Mouse (Mus musculus) G1E-ER4 (cell line): ENCODE data around the gene Has3. TPM values are rescaled to one million over a fixed set of nuclear protein-coding genes. Genes with fewer than 3 reads are reported as not detected.

Experiments used
- GATA1 ChIP-seq: IDR thresholded peaks from one replicate; pipeline ENCODE4 v1.8.0; 2012; ENCODE audit warnings: low read length, inconsistent platforms
- polyA plus RNA-seq: library from polyadenylated mRNA; stranded (reverse); fragments of >175 nt; gene quantifications from 2 replicates; pipeline ENCODE4 v1.2.3, GENCODE M21; 2012

Has3 gene
- 0.01 and 0.11 TPM in 2 replicates for polyA plus RNA-seq

DNA sequence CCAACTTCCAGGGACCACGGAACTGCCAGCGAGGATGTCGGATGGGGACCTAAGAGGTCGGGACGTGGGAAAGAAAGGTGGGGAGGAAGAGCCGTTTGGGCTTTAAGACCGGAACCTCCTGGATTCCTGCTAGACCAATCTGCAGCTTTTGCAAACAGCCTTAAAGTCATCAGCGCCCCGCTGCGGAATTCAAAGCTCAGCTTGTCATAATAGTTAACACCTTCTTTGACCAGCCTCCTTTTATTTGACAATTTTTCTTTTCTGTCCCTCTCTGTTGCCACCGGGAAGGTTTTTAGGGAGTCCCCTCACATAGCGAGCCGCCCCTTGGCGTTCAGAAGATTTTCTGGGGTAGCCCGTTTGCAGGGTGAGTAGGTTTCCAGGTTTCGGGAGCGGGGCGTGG lies at the start of gene Has3:
Gene Has3, plus strand, starts transcription at position 192 of the 400 bp plus-strand sequence.
- no peak for TF ChIP-seq GATA1

GRCm38 (mm10) chr8:106820553-106821515 lies 49.2 kb upstream of the Has3 start:
- no peak for TF ChIP-seq GATA1

DNA sequence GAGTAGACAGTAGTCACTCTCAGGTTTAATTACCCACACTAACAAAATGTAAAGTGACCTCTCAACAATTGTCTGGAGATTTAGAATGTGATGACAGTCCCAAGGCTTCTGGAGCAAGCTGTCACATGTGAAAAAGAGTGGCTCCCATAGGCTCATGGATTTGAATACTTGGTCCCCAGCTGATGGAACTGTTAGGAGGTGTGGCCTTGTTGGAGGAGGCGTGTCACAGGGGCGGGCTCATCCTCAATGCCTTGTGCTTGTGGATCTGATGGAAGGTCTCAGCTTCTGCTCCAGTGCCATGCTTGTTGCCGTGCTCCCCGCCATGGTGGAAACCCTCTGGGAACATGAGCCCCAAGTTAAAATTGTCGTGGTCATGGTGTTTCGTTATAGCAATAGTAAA lies 41.1 kb upstream of the Has3 start:
- TF ChIP-seq GATA1, result no peak

DNA sequence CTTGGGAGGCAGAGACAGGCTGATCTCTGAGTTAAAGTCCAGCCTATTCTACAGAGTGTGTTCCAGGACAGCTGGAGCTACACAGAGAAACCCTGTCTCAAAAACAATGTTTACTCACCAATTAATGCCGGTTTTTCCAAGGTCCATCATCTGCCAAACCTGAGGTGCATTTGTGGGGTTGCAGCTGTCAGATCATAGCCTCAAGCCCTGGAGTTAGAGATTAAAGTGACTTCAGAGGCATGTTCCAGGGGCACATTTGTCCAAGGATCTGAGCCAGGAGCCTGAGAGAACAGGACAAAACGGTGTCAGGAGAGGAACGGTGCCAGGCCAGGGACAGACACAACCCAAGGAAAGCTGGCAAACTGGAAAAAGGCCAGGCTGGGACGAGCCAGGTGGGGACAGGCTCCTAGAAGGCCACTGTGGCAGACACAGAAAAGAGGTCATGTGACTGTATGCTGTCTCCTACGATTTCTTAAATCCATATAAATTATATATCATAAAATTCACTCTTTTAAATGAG lies 40.5 kb upstream of the Has3 start:
- no peak for TF ChIP-seq GATA1

DNA sequence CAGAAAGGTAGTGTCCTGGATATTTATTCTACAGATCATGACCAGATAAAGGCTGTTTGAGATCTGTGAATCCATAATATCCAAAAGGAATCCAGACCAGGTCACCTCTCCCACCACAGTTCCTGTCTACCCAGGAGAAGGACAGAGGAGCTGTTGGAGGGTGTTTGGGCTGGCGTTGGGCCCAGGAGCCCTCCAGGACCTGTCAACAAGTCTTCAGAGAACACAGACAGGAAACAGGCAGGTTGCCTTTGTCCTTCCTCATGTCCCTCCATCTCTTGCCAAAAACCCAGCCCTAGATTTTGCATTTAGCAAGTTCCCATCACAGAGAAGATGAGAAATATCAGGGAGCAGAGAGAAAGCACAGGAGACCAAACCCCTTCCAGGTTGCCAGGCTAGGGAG lies 35.1 kb upstream of the Has3 start:
- no peak for TF ChIP-seq GATA1

DNA sequence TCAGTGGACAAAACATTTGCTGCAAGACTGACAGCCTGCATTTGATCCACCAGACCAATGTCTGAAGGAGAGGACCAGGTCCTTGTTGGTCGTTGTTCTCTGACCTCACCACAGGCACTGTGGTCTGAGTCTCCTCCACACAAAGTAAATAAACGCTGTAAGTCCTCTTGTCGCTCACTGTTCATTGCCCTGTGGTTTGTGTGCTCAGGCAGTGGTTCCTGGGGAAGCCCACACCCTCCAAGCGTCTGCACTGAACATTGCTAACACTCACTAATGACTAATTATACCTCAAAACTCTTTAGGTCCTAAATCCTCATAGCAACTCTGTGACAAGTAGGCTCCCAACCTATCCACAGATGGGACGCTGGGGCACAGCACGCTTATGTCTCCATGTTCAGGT lies 33.5 kb upstream of the Has3 start:
- no peak for TF ChIP-seq GATA1

DNA sequence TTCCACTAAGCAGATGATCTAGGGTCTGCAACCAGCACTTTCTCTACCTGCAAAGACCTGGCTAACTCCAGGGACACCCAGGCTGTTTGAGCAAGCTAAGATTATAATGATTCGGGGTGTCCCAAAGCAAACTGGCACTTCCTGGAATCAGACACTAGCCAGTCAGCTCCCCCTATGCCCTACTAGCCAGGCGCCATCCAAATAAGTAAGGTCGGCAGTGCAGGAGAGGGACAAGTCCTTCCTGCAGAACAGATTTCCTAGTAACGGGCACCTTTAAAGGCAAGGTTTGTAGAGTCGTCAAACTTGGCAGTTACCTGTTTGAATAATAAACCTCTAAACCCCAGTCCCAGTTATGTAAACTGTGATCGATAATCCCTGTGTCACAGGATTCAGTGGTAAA lies 31.2 kb upstream of the Has3 start:
- no peak for TF ChIP-seq GATA1

GRCm38 (mm10) chr8:106839209-106840001 lies 30.6 kb upstream of the Has3 start:
- TF ChIP-seq GATA1, result no peak

GRCm38 (mm10) chr8:106850034-106850433 lies 20.0 kb upstream of the Has3 start:
- TF ChIP-seq GATA1, result no peak

GRCm38 (mm10) chr8:106854534-106855241 lies 15.4 kb upstream of the Has3 start:
- no peak for TF ChIP-seq GATA1

DNA sequence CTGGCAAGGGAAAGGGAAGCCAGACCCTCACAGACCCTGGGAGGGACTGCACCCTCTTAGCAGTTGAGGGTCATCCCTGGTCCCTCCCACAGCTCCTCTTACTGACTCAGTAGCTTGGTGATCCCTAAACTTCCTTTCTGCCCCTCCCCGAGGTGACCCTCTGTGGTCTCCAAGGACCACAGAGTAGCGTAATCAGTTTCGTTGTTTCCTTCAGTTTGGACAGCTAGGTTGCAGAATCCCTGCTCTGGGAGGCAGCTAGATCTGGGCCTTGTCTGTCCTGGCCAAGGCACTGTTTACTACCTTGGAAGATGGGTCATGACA lies 14.8 kb upstream of the Has3 start:
- no peak for TF ChIP-seq GATA1

GRCm38 (mm10) chr8:106862845-106863244 lies 7.2 kb upstream of the Has3 start:
- no peak for TF ChIP-seq GATA1

GRCm38 (mm10) chr8:106865354-106865753 lies 4.7 kb upstream of the Has3 start:
- no peak for TF ChIP-seq GATA1

GRCm38 (mm10) chr8:106870537-106871327 lies 690 bp downstream of the Has3 start:
- TF ChIP-seq GATA1, result no peak
